Mouse (Mus musculus) ES-E14 (cell line): Measurements from ENCODE around the gene Chrna7. TPM values are rescaled to one million over a fixed set of nuclear protein-coding genes. Genes with fewer than 3 reads are reported as not detected.
A peak's percentile ranks its signal among the peaks of the same experiment; 100 is the strongest.

ENCODE experiments used
- DNase-seq: peaks from one replicate; pipeline ENCODE4 v3.0.0-alpha.2; 2013; ENCODE audit warnings: low read depth, low spot score
- H3K27ac ChIP-seq: 2 replicates; pipeline ENCODE4 v1.5.1; 2012; ENCODE audit warnings: low read depth, mild to moderate bottlenecking, low read length, moderate library complexity, mixed read lengths; ENCODE audit not compliant: poor library complexity, insufficient read depth, severe bottlenecking
- H3K36me3 ChIP-seq: 2 replicates; pipeline ENCODE4 v1.6.1; 2012; ENCODE audit warnings: mild to moderate bottlenecking, low read length, moderate library complexity, mixed read lengths; ENCODE audit not compliant: control insufficient read depth, poor library complexity, insufficient read depth, severe bottlenecking
- H3K4me1 ChIP-seq, 2 experiments: fragments of 150-350 bp in 1 of 2; sonication (generic) in 1 of 2; 2 replicates each; pipeline ENCODE4 v1.6.1; 2012; ENCODE audit warnings: low read length in 2 of 2, mild to moderate bottlenecking in 1 of 2, mixed read lengths in 1 of 2; ENCODE audit not compliant: control insufficient read depth in 2 of 2, insufficient read depth in 2 of 2, poor library complexity in 1 of 2
- H3K4me3 ChIP-seq, 2 experiments: fragments of 150-350 bp in 1 of 2; sonication (generic) in 1 of 2; 2 replicates each; pipeline ENCODE4 v1.5.1; 2012; ENCODE audit warnings: low read length in 2 of 2, low read depth in 1 of 2, mild to moderate bottlenecking in 1 of 2, mixed read lengths in 1 of 2; ENCODE audit not compliant: insufficient read depth in 1 of 2, poor library complexity in 1 of 2, severe bottlenecking in 1 of 2
- H3K9ac ChIP-seq: 2 replicates; pipeline ENCODE4 v1.6.1; 2012; ENCODE audit warnings: low read depth, mild to moderate bottlenecking, low read length, mixed read lengths; ENCODE audit not compliant: poor library complexity, insufficient read depth, severe bottlenecking
- H3K9me3 ChIP-seq: fragments of 150-350 bp; sonication (generic); 2 replicates; pipeline ENCODE4 v1.6.1; 2012; ENCODE audit warnings: low read depth, mild to moderate bottlenecking, low read length; ENCODE audit not compliant: control insufficient read depth, insufficient read depth
- CHD2 ChIP-seq: IDR thresholded peaks from 2 replicates; pipeline ENCODE4 v1.6.1; 2014; ENCODE audit warnings: mild to moderate bottlenecking, low read depth, low read length, inconsistent platforms
- HCFC1 ChIP-seq: IDR thresholded peaks from 2 replicates; pipeline ENCODE4 v1.6.1; 2012; ENCODE audit warnings: low read length, inconsistent platforms, borderline replicate concordance; ENCODE audit not compliant: insufficient read depth
- MAFK ChIP-seq: IDR thresholded peaks from 2 replicates; pipeline ENCODE4 v1.6.1; 2014; ENCODE audit warnings: mild to moderate bottlenecking, low read depth, low read length, inconsistent platforms; ENCODE audit not compliant: insufficient read depth
- ZC3H11A ChIP-seq: IDR thresholded peaks from 2 replicates; pipeline ENCODE4 v1.6.1; 2012; ENCODE audit warnings: low read depth, mild to moderate bottlenecking, inconsistent platforms, low read length, borderline replicate concordance
- ZNF384 ChIP-seq: IDR thresholded peaks from 2 replicates; pipeline ENCODE4 v1.6.1; 2012; ENCODE audit warnings: low read depth, low read length, inconsistent platforms
- in situ Hi-C, 2 experiments: fragments of 600-800 bp; cut with MboI; formaldehyde crosslinking; loops; one replicate each; pipeline ENCODE4 v1.15.1; 2025; ENCODE audit warnings: low sequenced_read_pairs in 2 of 2, inconsistent platforms in 1 of 2; ENCODE audit not compliant: unreplicated experiment in 2 of 2
- total RNA-seq: library from RNA; depleted of rRNA; stranded (reverse); fragments of 300-350 nt; gene quantifications from 2 replicates; pipeline ENCODE4 v1.2.3, GENCODE M21; 2012; rRNA removed

Chrna7 gene
- total RNA-seq, 1 experiment = 12.2 TPM

GRCm38 (mm10) chr7:63085954-63086353 lies 126.4 kb downstream of the Chrna7 start:
- Histone ChIP-seq H3K4me1 (no peaks in the 10 kb centered on the region), H3K4me3 (no peak overlapping the region), H3K9me3 (no peaks in the 10 kb centered on the region), H3K27ac (no peak overlapping the region), H3K36me3 (no peaks in the 10 kb centered on the region), H3K9ac (no peak overlapping the region)
- in situ Hi-C loops = no loop called here
- DNase-seq = no peak
- TF ChIP-seq ZNF384 = no peak
- TF ChIP-seq MAFK = no peak
- no peak for TF ChIP-seq ZC3H11A
- no peak for TF ChIP-seq HCFC1
- TF ChIP-seq CHD2 = no peak

GRCm38 (mm10) chr7:63084351-63085003 lies 127.9 kb downstream of the Chrna7 start:
- in situ Hi-C loops = no loop called here
- no peak overlapping the region for H3K9ac ChIP-seq
- no peak for TF ChIP-seq MAFK
- TF ChIP-seq ZC3H11A = no peak
- TF ChIP-seq CHD2 = no peak
- TF ChIP-seq ZNF384 = no peak
- no peak for TF ChIP-seq HCFC1

GRCm38 (mm10) chr7:63060996-63061395 lies 151.4 kb downstream of the Chrna7 start:
- DNase-seq = no peak
- Histone ChIP-seq H3K9me3 (no peaks in the 10 kb centered on the region), H3K36me3 (no peaks in the 10 kb centered on the region), H3K4me1 (no peaks in the 10 kb centered on the region), H3K4me3 (no peak overlapping the region), H3K9ac (no peak overlapping the region), H3K27ac (no peak overlapping the region)
- in situ Hi-C loops = no loop called here
- TF ChIP-seq MAFK = no peak
- no peak for TF ChIP-seq ZNF384
- TF ChIP-seq HCFC1 = no peak
- TF ChIP-seq ZC3H11A = no peak
- TF ChIP-seq CHD2 = no peak

More at GRCm38 (mm10) chr7:63084351-63085003, 127.9 kb downstream of the Chrna7 start:
- Histone ChIP-seq H3K4me3 (no peak overlapping the region), H3K36me3 (no peaks in the 10 kb centered on the region), H3K27ac (no peak overlapping the region), H3K9me3 (no peaks in the 10 kb centered on the region), H3K4me1 (no peaks in the 10 kb centered on the region)
- DNase-seq = peak; percentile 25

Other genes with a start within 250 kb of the Chrna7 start
- gene Otud7a, start 232.2 kb upstream of the Chrna7 start, total RNA-seq = 0.85 and 0.98 TPM in 2 replicates